Mouse (Mus musculus): Measurements from ENCODE around the gene Ubap2l.

Ubap2l gene

GRCm38 (mm10) chr3:90052351-90053241, at the start of gene Ubap2l:
TSS of gene Ubap2l (minus strand) at chr3:90052628.
- WGBS, result 1% methylated on average over 81 of the region's 81 CpGs

GRCm38 (mm10) chr3:90101673-90102072, 49.2 kb upstream of the Ubap2l start:
- WGBS, result 84% methylated on average over 2 of the region's 2 CpGs

- WGBS, result 77% methylated on average over 3 of the region's 3 CpGs
These were observed 48.6 kb upstream of the Ubap2l start for GRCm38 (mm10) chr3:90101010-90101409.

- WGBS, result 48% methylated on average over 5 of the region's 5 CpGs
These were observed 45.5 kb upstream of the Ubap2l start for GRCm38 (mm10) chr3:90097928-90098327.

GRCm38 (mm10) chr3:90094453-90094852, 42.0 kb upstream of the Ubap2l start:
- 92% methylated on average over 3 of the region's 3 CpGs for WGBS

- 87% methylated on average over 6 of the region's 6 CpGs for WGBS
These were observed 38.5 kb upstream of the Ubap2l start for GRCm38 (mm10) chr3:90090892-90091291.

- WGBS, result 94% methylated on average over 2 of the region's 2 CpGs
These were observed 36.2 kb upstream of the Ubap2l start for GRCm38 (mm10) chr3:90088617-90089016.

- WGBS, result 69% methylated on average over 5 of the region's 5 CpGs
These were observed 33.6 kb upstream of the Ubap2l start for GRCm38 (mm10) chr3:90086068-90086467.

GRCm38 (mm10) chr3:90085281-90085680, 32.9 kb upstream of the Ubap2l start:
- WGBS, result 45% methylated on average over 6 of the region's 6 CpGs

- WGBS, result 28% methylated on average over 4 of the region's 4 CpGs
These were observed 32.4 kb upstream of the Ubap2l start for GRCm38 (mm10) chr3:90084790-90085189.

- 27% methylated on average over 3 of the region's 3 CpGs for WGBS
These were observed 31.4 kb upstream of the Ubap2l start for GRCm38 (mm10) chr3:90083698-90084324.

GRCm38 (mm10) chr3:90083034-90083433, 30.6 kb upstream of the Ubap2l start:
- 21% methylated on average over 5 of the region's 5 CpGs for WGBS

- WGBS, result 44% methylated on average over 5 of the region's 5 CpGs
These were observed 29.2 kb upstream of the Ubap2l start for GRCm38 (mm10) chr3:90081365-90082240.

GRCm38 (mm10) chr3:90080498-90080863, 28.1 kb upstream of the Ubap2l start:
- under 1% methylated on average over 6 of the region's 6 CpGs for WGBS

- WGBS, result 0% methylated on average over 53 of the region's 53 CpGs
These were observed 27.5 kb upstream of the Ubap2l start for GRCm38 (mm10) chr3:90079763-90080497.

- WGBS, result under 1% methylated on average over 33 of the region's 33 CpGs
These were observed 26.8 kb upstream of the Ubap2l start for GRCm38 (mm10) chr3:90079133-90079762.

- WGBS, result 50% methylated on average over 5 of the region's 5 CpGs
These were observed 25.8 kb upstream of the Ubap2l start for GRCm38 (mm10) chr3:90078224-90078623.

GRCm38 (mm10) chr3:90076921-90077716, 24.7 kb upstream of the Ubap2l start:
- WGBS, result 17% methylated on average over 5 of the region's 5 CpGs

GRCm38 (mm10) chr3:90072294-90072693, 19.9 kb upstream of the Ubap2l start, which contains the start of gene Tpm3:
TSS of gene Tpm3 (plus strand) at chr3:90072649.
- 65% methylated on average over 4 of the region's 4 CpGs for WGBS

GRCm38 (mm10) chr3:90069688-90070087, 17.3 kb upstream of the Ubap2l start:
- WGBS, result 78% methylated on average over 7 of the region's 7 CpGs
